Mouse (Mus musculus) C2C12 (cell line): Measurements from ENCODE around the gene Tmem131.

ENCODE experiments used
- CTCF ChIP-seq: IDR thresholded peaks from one replicate; pipeline ENCODE4 v1.5.1; 2011; ENCODE audit not compliant: control insufficient read depth, insufficient read depth, insufficient read length
- MAX ChIP-seq: IDR thresholded peaks from one replicate; pipeline ENCODE4 v1.6.1; 2011; ENCODE audit warnings: mild to moderate bottlenecking, control low read depth

DNA sequence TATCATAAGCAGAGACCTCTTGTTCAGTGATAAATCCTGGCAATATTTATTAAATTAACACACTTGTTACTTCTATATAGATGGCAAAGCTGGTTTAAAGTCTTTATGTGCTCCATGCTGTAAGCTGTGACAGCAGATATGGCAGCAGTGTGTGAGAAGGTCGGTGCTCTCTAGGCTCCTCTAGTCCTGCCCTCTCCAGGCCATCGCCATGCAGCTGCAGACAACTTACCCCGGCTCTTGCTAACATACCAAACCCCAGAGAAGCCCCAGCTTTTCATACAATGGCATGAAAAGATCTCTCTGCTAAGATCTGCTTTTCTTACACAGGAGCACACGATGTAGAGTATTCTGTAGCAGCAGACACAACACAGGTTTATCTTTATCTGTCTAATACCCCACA lies 92.1 kb downstream of the Tmem131 start:
- TF ChIP-seq MAX, result no peak
- no peak for TF ChIP-seq CTCF
